In the genomic region with DNA sequence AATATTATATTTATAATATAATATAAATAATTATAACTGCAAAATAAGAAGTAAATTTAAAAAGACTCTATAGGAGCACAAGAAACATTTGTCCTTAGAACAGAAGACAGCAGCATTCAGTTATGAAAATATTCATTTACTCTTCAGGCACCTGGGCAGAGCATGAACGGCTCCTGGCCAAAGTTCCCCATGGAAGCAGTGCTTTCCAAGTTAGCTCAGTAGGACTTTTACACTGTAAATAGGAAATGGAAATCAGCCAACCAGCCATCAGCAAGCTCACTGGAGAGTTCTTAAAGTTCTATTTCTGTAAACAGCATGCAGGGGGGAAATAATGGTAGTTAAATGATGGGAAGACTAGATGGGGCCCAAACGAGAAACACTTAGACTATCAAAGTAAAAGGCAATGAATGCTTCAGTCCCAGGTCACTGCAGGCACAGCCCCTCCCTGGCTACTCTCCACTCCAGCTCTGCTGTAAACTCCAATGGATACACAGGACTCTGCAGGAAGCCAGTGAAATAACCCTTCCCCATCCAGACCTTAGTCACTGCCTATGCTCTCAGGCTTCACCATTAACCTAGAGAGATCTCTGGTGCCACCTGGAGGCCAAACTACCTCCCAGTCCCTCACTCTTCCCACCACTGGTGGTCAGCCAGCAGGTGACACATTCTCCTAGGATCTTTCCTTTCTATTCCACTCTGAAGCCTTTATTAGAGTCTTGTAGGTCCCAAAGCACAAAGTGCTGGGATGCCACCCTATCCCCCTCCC, we compare ENCODE assay signal across 8 mouse cellular contexts. TPM values are rescaled to one million over a fixed set of nuclear protein-coding genes. Genes with fewer than 3 reads are reported as not detected.
DNase-seq lines count a peak whose midpoint lies in the region; ATAC-seq and TF ChIP-seq lines count a peak whose summit lies in the region.

No protein-coding gene starts in this region.

- peak; percentile 61; the same call in 1 of the 2 replicates for ATAC-seq in forebrain, embryonic 15.5 days (replicated peaks)
- ATAC-seq in liver, embryonic 16.5 days (ENCODE audit: low read depth), result peak; percentile 88
- peak; percentile 72; the same call in 1 of the 2 replicates for ATAC-seq in neural tube, embryonic 14.5 days (ENCODE audit: low read depth)

- TF ChIP-seq POLR2A in CH12.LX (IDR thresholded peaks at IDR 0.05; ENCODE audit: low read depth, low read length), result no peak

- H3K4me1 ChIP-seq in CH12.LX (ENCODE audit: control insufficient read depth in 1 of 2, insufficient read depth in 2 of 2), result no peaks in the 10 kb centered on the region
- H3K4me1 ChIP-seq in forebrain, embryonic 15.5 days, result no peaks in the 10 kb centered on the region
- peaks cover 10% of the 10 kb centered on the region for H3K4me1 ChIP-seq in liver, embryonic 16.5 days (ENCODE audit: control insufficient read depth, low read depth, low read length)
- H3K4me1 ChIP-seq in neural tube, embryonic 14.5 days (ENCODE audit: control insufficient read depth, insufficient read depth, low read length), result no peaks in the 10 kb centered on the region

- TF ChIP-seq CTCF in CH12.LX (conservative IDR thresholded peaks at IDR 0.05 in 1 of 2, IDR thresholded peaks at IDR 0.05 in 1 of 2; ENCODE audit: low read depth in 2 of 2, low read length in 2 of 2), result peak; percentile 47 to 83

- peaks cover 39% of the 10 kb centered on the region for H3K27me3 ChIP-seq in CH12.LX (replicated peaks)
- H3K27me3 ChIP-seq in forebrain, embryonic 15.5 days, result no peaks in the 10 kb centered on the region
- no peaks in the 10 kb centered on the region for H3K27me3 ChIP-seq in liver, embryonic 16.5 days (ENCODE audit: control insufficient read depth, insufficient read depth, low read depth, low read length)
- no peaks in the 10 kb centered on the region for H3K27me3 ChIP-seq in neural tube, embryonic 14.5 days (ENCODE audit: control insufficient read depth, insufficient read depth, low read length)

- no peak overlapping the region for H3K9ac ChIP-seq in CH12.LX (ENCODE audit: insufficient read depth, low read depth)
- no peak overlapping the region for H3K9ac ChIP-seq in forebrain, embryonic 15.5 days (replicated peaks)
- no peak overlapping the region for H3K9ac ChIP-seq in liver, embryonic 16.5 days (ENCODE audit: low read depth, low read length)
- no peak overlapping the region for H3K9ac ChIP-seq in neural tube, embryonic 14.5 days (replicated peaks; ENCODE audit: low read depth, low read length)

- TF ChIP-seq EP300 in CH12.LX (IDR thresholded peaks at IDR 0.05; ENCODE audit: low read length), result no peak

- H3K27ac ChIP-seq in CH12.LX (ENCODE audit: insufficient read depth, low read depth), result no peak overlapping the region
- H3K27ac ChIP-seq in forebrain, embryonic 15.5 days (replicated peaks), result no peak overlapping the region
- H3K27ac ChIP-seq in liver, embryonic 16.5 days (ENCODE audit: low read length), result peak overlapping the region; percentile 61
- no peak overlapping the region for H3K27ac ChIP-seq in neural tube, embryonic 14.5 days (ENCODE audit: low read depth, low read length)

- TF ChIP-seq RAD21 in CH12.LX (IDR thresholded peaks at IDR 0.05; ENCODE audit: low read depth, low read length), result peak; percentile 68

- dilution Hi-C loops in CH12.LX (cut with MboI; ENCODE audit: extremely low pct_ligation_motif_present, extremely low pct_unique_long_range_greater_than_20kb, low sequenced_read_pairs), result no loop called here

- H3K9me3 ChIP-seq in CH12.LX (replicated peaks; ENCODE audit: low read length), result no peaks in the 10 kb centered on the region
- no peaks in the 10 kb centered on the region for H3K9me3 ChIP-seq in forebrain, embryonic 15.5 days
- H3K9me3 ChIP-seq in liver, embryonic 16.5 days (replicated peaks; ENCODE audit: control insufficient read depth, low read length), result no peaks in the 10 kb centered on the region
- no peaks in the 10 kb centered on the region for H3K9me3 ChIP-seq in neural tube, embryonic 14.5 days (ENCODE audit: control insufficient read depth, low read length)

- WGBS in forebrain, embryonic 15.5 days, result 72% methylated on average over 2 of the region's 2 CpGs
- 63% methylated on average over 2 of the region's 2 CpGs for WGBS in liver, embryonic 16.5 days (ENCODE audit: insufficient replicate concordance)
- 44% methylated on average over 2 of the region's 2 CpGs for WGBS in neural tube, embryonic 14.5 days

- H3K79me2 ChIP-seq in CH12.LX (replicated peaks; ENCODE audit: control insufficient read depth, extremely low read depth, insufficient read depth, poor library complexity, severe bottlenecking), result no peaks in the 10 kb centered on the region

- no peaks in the 10 kb centered on the region for H3K36me3 ChIP-seq in CH12.LX (replicated peaks in 1 of 2; ENCODE audit: control insufficient read depth in 1 of 2, insufficient read depth in 1 of 2, low read length in 1 of 2)
- no peaks in the 10 kb centered on the region for H3K36me3 ChIP-seq in forebrain, embryonic 15.5 days
- H3K36me3 ChIP-seq in liver, embryonic 16.5 days (ENCODE audit: control insufficient read depth, insufficient read depth), result no peaks in the 10 kb centered on the region
- no peaks in the 10 kb centered on the region for H3K36me3 ChIP-seq in neural tube, embryonic 14.5 days (ENCODE audit: control insufficient read depth, insufficient read depth, low read length)

- H3K4me2 ChIP-seq in CH12.LX (ENCODE audit: insufficient read depth, low read depth, poor library complexity, severe bottlenecking), result no peak overlapping the region
- H3K4me2 ChIP-seq in forebrain, embryonic 15.5 days (replicated peaks), result no peak overlapping the region
- H3K4me2 ChIP-seq in liver, embryonic 16.5 days (ENCODE audit: low read depth, low read length), result no peak overlapping the region
- no peak overlapping the region for H3K4me2 ChIP-seq in neural tube, embryonic 14.5 days (ENCODE audit: low read depth, low read length)

- DNase-seq in gastrocnemius, postnatal 10 days, result peak; percentile 49
- DNase-seq in gastrocnemius, adult 8-10 months (ENCODE audit: low spot score in 2 of 2), result no peak
- peak; percentile 55 for DNase-seq in CH12.LX (ENCODE audit: extremely low read depth)
- peak; percentile 16 for DNase-seq in cerebellum, adult 11 months
- DNase-seq in kidney, adult 11 months, result peak; percentile 36

- in situ Hi-C loops in CH12.LX (cut with MboI; ENCODE audit: low pct_ligation_motif_present, low pct_unique_long_range_greater_than_20kb, low sequenced_read_pairs), result no loop called here

- H3K4me3 ChIP-seq in CH12.LX (replicated peaks in 1 of 3; ENCODE audit: low read depth in 2 of 3, low read length in 2 of 3, poor library complexity in 1 of 3), result no peak overlapping the region
- no peak overlapping the region for H3K4me3 ChIP-seq in forebrain, embryonic 15.5 days
- no peak overlapping the region for H3K4me3 ChIP-seq in liver, embryonic 16.5 days (ENCODE audit: low read depth, low read length)
- no peak overlapping the region for H3K4me3 ChIP-seq in neural tube, embryonic 14.5 days (ENCODE audit: low read depth, low read length)

TF ChIP-seq in CH12.LX, 34 proteins besides CTCF, POLR2A, EP300 and RAD21:
- TF ChIP-seq SIN3A (IDR thresholded peaks at IDR 0.05; ENCODE audit: low read length), result no peak
- peak; percentile 74 for TF ChIP-seq SMC3 (IDR thresholded peaks at IDR 0.05; ENCODE audit: low read depth, low read length)

RNA-seq across cellular contexts. Expression of a gene that starts 12.2 kb away (rescaled TPM):
- under 1 TPM in 1 of 2 experiments, not detected in 1; 0.20 TPM for total RNA-seq in gastrocnemius, postnatal 10 days (2021)
- under 1 TPM in 1 of 4 experiments, not detected in 3; 0.05 TPM for total RNA-seq in gastrocnemius, adult 8-10 months (2022)
- total RNA-seq in CH12.LX (2012; rRNA removed) (2.9 and 3.1 TPM in 2 replicates), CH12.LX (2014; rRNA removed) (0.47 and 0.51 TPM in 2 replicates)
- polyA plus RNA-seq in CH12.LX (2012; ENCODE audit: insufficient read length, low read depth), result 1.2 and 1.5 TPM in 2 replicates
- polyA plus RNA-seq in forebrain, embryonic 15.5 days (2015; fragmentation: Nextera tagmentation; extraction: Ambion mirVana), result 1.3 and 1.7 TPM in 2 replicates
- 12.8 and 14.1 TPM in 2 replicates for polyA plus RNA-seq in liver, embryonic 16.5 days (2015; fragmentation: Nextera tagmentation; extraction: Ambion mirVana)
- 1.4 TPM in 2 replicates for polyA plus RNA-seq in neural tube, embryonic 14.5 days (2014; fragmentation: Nextera tagmentation; extraction: Ambion mirVana)

RNA-seq across cellular contexts. Expression of a gene that starts 12.6 kb away (rescaled TPM):
- total RNA-seq in gastrocnemius, postnatal 10 days (2021), result 10 to 100 TPM in 1 of 2 experiments, 1 to 10 TPM in 1; 8.8 to 11.2 TPM
- 1 to 10 TPM; 6.9 to 9.2 (median 7.9) TPM for total RNA-seq in gastrocnemius, adult 8-10 months (2022)
- total RNA-seq in CH12.LX (2012; rRNA removed) (13.7 and 14.3 TPM in 2 replicates), CH12.LX (2014; rRNA removed) (14.3 and 16.1 TPM in 2 replicates)
- 10.9 and 11.9 TPM in 2 replicates for polyA plus RNA-seq in CH12.LX (2012; ENCODE audit: insufficient read length, low read depth)
- polyA plus RNA-seq in forebrain, embryonic 15.5 days (2015; fragmentation: Nextera tagmentation; extraction: Ambion mirVana), result 29.9 and 31.2 TPM in 2 replicates
- 11.0 TPM in 2 replicates for polyA plus RNA-seq in liver, embryonic 16.5 days (2015; fragmentation: Nextera tagmentation; extraction: Ambion mirVana)
- polyA plus RNA-seq in neural tube, embryonic 14.5 days (2014; fragmentation: Nextera tagmentation; extraction: Ambion mirVana), result 39.6 and 42.5 TPM in 2 replicates

Comparison
In these comparisons a context has a peak if more than half of its experiments do, and no peak if none do; other contexts are left out.
1. DNase-seq: peak in gastrocnemius, postnatal 10 days (single experiment), CH12.LX (single experiment), cerebellum, adult 11 months (single experiment) and kidney, adult 11 months (single experiment); none in gastrocnemius, adult 8-10 months (0 of 2).
2. Peak in every context shown above with its lines, with median percentiles within 50 percentile points of each other: ATAC-seq.